Mouse (Mus musculus): Measurements from ENCODE around the gene Ephx4.

GRCm38 (mm10) chr5:107444251-107444650 is 41.7 kb downstream of the Ephx4 start:
- TF ChIP-seq POLR2A (IDR thresholded peaks at IDR 0.05; ENCODE audit: insufficient read depth, low read depth, low read length) (no peak), CTCF (IDR thresholded peaks at IDR 0.05) (no peak)

Measured in heart, adult 2 months (tissue).